Mouse (Mus musculus) fibroblast of lung, adult 2 months (primary cell): ENCODE measurements around the gene Pxn.
A peak's percentile ranks its signal among the peaks of the same experiment; 100 is the strongest.

Experiments
- DNase-seq: peaks from one replicate; pipeline ENCODE4 v3.0.0-alpha.2; 2011; ENCODE audit warnings: low read depth

The Pxn gene

DNA sequence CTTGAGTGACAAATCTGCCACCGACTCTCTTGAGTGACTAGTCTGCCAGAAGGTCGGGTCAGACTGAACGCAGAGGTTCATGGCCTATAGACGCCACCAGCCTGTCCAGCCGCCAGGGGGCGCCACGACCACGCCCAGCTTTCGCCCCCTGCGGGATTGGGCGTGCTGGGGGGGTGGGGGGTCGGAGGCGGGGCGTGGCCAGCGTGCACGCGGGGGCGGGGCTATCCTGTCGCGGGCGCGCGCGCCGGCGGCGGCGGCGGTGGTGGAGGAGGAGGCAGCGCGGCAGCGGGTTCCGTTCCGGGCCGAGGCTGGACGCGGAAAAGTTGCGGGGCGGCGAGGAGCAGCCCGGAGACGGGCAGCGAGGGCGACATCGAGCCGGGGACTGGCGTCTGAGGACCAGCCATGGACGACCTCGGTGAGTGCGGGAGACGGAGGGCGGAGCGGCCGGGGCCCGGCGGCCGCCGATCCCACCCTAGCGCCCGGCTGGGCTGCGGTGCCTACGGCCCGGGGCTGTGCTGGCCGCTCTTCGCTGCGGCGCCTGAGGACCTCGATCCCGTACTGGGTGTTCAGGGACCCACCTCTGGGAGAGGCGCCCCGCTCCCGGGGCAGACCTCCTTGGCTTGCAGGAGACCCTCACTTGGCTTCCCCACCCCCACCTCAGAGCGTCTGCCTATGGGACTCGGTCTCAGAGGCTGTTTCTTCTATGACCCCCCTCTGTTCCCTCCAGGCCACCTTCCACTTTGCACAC is at the start of gene Pxn:
TSS of gene Pxn (plus strand) at position 223 of the 748 bp plus-strand sequence.
- no peak for DNase-seq

DNA sequence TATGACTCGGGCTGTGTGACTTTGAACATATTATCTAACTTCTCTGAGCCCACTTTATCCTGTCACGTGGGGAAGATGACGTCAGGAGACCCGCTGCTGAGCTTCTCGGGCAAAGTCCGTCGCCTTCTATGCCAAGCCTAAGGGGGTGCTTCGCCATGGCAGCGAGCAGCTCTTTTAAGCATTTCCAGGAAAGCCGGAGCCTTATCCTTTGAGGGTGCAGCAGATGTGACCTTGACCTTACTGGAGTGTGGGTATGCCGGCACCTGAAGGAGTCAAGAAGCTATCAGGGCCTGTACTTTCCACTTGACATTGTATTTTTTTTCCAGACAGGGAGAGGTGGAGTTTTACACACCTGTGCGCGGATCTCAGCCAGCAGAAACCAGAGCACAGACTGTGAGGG is 47.6 kb upstream of the Pxn start:
- DNase-seq = no peak

DNA sequence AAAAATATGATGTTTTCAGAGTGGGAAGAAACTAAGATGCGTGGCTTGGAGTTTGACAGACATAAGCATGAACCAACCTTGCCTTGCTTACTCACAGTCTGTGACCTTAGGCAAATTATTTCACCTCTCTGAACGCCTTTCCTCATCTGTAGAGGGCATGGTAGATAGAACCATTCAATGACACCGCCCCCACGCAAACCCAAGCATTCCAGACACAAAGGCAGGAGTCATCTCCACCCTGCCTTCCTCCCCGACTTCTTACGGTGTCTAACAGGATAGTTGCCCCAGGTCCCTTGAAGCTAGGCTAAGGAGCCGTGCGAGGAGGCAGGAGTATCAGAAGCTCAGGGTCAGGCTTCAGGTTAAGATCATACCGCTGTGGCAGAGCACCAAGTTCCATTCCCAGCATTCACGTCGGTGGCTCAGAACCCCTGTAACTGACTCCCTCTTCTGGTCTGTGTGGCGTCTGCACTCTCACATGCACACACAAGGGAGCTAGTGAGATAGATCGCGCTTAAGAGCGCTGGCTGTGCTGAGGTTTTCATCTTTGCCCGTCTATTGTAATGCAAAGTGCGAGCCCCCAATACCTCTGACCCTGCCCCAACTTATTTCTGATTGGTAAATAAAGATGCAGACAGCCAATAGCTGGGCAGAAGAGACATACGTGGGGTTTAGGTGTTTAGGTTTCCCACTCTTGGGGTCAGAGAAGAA is 41.9 kb upstream of the Pxn start:
- DNase-seq = no peak

DNA sequence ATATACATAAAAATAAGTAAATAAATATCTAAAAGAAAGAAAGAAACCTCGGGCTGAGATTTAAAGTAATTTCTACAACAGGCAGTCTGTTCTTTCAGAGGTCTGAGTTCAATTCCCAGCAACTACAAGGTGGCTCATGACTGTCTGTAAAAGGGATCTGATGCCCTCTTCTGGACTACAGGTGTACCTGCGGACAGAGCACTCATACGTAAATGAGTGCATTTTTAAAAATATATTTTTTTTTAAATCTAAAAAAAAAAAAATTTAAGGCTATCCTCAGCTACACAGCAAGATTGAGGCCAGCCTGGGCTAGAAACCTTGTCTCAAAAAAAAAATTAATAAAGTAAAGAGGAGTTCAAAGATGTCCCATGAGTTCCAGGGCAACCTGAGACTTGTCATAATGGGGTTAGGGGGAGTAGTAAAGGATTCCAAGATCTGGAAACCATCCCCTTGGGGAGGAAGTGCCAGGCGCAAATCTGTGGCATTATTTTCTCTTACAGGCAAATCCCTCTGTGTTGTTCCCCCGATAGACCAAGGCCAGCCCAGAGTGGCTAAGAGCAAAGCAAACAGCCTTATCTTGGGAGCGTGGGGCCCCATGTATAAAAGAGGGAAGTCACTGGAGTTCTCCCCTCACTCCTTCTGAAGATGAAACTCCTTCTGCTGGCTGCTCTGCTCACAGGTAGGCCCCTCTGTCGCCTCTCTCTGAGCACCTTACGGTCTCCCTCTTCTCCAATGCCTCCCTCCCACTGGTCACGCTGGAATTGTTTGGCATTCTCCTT is 40.6 kb upstream of the Pxn start, which contains the start of gene Pla2g1b:
TSS of gene Pla2g1b (plus strand) at position 621 of the 779 bp plus-strand sequence.
- DNase-seq = no peak

DNA sequence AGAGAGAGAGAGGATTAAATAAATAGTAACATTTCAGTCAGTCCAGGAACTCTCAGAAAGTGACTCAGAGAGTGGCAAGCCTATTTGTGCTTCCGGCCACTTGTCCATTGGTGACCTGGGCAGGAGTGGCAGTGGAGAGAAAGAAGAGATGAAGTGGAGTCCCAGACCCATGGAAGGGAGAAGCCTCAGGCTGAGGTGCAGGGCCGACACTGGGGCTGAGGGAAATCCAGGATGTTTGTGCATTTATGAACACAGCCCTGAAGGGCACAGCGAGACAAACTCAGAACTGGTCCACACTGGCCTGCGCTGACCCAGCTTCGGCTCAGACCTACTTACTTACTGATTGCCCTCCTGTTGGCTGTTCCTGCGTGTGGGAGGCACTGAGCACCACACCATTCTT is 36.7 kb upstream of the Pxn start:
- no peak for DNase-seq

DNA sequence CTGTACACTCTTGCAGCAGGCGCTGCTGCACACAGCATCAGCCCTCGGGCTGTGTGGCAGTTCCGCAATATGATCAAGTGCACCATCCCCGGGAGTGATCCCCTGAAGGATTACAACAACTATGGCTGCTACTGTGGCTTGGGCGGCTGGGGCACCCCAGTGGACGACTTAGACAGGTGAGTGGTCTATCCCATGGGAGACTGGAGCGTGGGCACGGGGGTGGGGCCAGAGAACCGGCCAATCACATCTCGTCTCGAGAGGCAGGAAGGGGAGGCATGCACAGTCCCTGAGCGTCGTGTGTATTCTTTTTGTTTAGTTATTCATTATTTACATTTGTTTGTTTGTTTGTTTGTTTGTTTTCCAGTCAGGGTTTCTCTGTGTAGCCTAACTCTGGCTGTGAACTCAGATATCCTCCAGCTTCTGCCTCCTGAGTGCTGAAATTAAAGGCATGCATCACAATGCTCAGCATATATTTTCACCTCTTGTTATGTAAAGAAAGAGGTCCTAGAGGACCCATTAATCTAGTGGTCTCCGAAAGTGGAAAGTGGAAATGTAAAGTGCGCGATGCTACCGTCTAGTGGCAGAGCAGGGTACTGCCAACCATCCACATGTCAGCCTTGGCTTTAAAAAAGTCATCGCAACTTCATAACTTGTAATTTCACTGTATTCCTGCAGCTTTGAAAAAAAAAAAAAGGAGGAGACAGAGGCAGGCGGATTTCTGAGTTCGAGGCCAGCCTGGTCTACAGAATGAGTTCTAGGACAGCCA is 35.5 kb upstream of the Pxn start:
- DNase-seq = no peak

DNA sequence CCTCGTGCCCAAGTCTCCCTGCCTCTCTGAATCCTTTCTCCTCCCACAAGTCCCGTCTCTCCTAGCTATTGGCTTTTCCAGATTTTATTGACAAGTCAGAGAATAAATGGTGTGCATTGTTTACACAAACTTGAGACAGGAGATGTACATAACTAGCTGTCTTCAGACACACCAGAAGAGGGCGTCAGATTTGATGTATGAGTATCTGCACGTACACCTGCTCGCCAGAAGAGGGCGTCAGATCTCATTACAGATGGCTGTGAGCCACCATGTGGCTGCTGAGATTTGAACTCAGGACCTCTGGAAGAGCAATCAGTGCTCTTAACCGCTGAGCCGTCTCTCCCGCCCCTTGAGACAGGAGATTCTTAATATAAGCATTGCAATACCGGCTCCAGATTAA is 33.3 kb upstream of the Pxn start:
- DNase-seq = no peak

DNA sequence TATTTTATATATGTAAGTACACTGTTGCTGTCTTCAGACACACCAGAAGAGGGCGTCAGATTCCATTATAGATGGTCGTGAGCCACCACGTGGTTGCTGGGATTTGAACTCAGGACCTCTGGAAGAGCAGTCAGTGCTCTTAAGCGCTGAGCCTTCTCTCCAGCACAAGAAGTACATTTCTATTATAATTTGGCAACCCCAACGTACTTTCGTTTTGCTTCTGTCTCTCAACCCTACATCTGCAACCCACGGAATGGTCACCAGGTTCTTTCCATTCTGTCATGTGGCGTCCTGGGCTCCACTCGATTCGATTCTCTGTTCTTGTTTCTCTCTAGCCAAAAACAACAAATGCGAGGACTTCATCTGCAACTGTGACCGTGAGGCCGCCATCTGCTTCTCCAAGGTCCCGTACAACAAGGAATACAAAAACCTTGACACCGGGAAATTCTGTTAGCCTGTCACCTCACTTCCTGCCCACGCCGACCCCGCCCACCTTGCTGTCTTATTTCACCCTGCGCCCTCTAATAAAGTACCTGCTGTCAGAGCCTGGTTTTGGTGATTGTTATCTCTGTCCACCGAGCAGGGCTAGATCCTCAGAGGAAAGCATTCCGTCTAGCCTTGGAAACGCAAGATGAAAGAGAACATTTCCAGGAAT is 32.2 kb upstream of the Pxn start:
- no peak for DNase-seq

DNA sequence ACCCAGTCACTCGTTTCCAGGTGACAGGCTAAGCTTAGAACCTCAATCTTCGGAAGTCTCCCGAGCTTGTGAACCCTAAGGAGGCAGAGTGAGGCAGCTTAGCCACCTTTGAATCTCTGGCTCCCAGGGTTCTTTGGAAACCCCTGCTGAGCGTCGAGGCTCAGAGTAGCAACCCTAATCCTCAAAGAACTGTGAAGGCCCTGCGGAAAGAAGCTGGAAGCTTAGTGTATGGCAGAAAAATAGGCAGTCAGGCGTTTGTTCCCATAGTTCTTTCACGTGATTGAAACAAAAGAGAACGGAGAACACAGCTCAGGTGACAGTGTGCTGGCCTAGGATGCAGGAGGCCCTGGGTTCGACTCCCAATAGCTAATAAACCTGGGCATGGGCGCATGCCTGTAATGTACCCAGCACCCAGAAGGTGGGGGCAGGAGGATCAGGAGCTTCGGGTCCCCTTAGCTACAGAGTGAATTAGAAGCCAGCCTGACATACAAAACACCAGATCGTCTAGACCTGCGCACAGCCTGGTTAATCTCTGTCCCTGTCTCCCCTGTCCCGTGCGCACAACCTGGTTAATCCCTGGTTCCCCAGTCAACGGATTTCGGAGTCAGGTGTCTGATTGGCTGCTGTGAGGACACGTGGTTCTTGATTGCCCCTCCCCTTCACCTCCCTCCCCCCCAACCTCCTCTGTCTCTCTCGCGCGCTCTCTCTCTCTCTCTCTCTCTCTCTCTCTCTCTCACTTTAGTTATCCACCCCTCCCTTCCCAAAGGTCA is 31.0 kb upstream of the Pxn start:
- DNase-seq = no peak

DNA sequence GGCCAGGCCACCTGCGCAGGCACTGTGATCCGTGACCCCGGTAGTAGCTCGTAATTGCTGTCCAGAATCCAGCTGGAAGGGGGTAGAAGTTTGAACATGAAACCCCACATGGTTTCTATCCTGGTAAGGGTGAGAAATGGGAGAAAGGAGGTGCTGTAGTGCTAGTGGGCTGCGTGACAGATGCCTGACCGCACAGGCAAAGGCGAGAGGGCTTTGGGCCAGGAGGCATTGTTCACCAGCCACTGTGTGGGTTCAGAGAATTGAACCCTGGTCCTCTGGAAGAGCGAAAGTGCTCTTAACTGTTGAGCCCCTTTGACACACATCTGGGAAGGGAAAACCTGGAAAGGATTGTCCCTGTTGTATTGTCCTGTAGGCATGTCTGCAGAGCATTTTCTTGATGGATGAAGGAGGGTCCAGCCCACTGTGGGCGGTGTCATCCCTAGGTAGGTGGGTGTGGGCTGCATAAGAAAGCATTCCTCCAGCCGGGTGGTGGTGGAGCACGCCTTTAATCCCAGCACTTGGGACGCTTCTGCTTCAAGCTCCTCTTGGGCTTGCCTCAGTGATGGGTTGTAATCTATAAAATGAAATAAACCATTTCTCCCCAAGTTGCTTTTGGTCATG is 30.3 kb upstream of the Pxn start:
- DNase-seq = no peak

DNA sequence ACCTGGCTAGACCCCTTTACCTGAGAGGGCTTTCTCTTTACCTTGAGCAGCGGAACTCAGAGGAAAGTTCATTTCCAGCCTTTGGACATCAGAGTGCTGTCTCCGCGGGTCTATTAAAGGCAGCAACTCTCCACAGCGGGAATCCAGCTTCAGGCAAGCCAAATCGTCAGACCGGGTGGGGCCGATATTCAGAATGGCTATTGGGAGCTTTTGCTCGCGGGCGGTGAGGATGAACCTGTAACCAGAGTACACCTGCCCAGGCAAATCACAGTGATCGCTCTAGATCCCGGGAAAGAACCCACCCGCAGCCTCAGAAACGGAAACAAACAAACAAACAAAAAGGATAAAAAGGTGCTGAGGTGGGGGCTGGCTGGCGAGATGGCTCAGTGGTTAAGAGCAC is 26.9 kb upstream of the Pxn start:
- DNase-seq = no peak

DNA sequence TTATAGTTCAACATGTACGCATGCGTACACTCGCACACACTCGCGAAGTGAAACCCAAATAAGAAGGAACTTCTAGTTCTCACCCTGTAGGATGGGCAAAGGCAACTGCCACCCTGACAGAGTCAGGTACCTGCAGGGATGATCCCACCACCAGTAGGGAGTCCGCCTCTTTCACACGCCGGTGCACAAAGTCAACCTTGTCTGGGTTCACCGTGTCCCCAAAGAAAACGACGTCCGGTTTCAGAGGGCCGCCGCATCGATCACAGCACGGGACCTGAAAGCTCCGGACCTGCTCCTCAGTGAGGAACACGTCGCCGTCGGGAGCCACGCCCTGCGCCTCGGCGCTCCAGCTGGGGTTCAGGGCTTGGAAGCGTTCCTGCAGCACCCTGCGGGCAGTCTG is 26.4 kb upstream of the Pxn start:
- DNase-seq = no peak

DNA sequence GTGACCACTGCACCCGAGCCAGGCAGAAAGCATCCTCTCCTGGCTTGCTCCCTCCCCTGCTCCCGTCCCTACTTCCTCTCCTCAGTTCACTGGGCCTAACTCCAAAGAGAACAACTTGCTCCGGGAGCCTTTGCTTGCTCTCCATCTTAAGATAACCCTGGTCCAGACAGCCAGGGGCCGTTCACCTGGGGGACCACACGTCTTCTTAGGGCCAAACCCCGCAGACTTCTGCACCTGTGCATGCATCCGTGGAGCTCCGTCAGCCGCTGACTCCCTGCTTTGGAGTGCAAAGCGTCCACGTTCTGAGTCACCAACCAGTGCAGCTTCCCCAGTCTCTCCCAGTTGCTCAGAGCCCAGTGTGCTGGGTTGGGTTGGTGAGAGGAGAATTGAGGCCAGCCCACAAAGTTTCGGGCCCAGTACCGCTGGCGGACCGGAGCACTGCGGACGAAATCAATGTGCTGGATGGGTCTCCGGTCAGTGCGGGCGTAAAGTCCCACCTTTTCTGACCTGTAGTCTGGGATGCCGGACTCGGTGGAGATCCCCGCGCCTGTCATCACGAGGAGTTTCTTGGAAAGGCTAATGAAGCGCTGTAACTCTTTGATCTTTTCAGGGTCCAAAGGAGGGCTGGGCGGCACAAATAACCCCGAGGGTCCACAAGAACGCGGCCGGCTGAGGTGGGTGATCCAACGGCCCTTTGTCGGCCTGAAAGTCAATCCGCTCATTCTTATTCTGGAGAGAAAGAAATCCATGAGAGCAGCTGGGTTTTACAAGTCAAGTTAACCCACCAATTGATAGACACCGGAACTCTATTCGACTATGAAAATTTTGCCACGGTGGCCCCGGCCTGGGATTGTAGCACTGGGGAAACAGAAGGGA is 23.8 kb upstream of the Pxn start:
- DNase-seq = no peak

DNA sequence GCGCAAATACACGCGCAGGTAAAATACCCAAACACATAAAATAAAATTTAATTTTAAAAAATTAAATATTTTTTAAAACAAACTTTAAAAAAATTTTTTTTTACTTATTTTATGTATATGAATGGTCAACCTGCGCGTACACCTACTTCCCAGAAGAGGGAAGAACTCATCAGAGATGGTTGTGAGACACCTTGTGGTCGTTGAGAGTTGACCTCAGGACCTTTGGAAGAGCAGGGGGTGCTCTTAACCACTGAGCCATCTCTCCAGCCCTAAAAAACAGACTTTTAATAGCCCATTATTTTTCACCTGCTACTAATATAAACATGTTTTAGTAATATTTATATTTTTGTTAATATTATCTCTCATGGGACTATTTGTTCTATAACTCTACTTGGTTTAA is 23.1 kb upstream of the Pxn start:
- DNase-seq = no peak

DNA sequence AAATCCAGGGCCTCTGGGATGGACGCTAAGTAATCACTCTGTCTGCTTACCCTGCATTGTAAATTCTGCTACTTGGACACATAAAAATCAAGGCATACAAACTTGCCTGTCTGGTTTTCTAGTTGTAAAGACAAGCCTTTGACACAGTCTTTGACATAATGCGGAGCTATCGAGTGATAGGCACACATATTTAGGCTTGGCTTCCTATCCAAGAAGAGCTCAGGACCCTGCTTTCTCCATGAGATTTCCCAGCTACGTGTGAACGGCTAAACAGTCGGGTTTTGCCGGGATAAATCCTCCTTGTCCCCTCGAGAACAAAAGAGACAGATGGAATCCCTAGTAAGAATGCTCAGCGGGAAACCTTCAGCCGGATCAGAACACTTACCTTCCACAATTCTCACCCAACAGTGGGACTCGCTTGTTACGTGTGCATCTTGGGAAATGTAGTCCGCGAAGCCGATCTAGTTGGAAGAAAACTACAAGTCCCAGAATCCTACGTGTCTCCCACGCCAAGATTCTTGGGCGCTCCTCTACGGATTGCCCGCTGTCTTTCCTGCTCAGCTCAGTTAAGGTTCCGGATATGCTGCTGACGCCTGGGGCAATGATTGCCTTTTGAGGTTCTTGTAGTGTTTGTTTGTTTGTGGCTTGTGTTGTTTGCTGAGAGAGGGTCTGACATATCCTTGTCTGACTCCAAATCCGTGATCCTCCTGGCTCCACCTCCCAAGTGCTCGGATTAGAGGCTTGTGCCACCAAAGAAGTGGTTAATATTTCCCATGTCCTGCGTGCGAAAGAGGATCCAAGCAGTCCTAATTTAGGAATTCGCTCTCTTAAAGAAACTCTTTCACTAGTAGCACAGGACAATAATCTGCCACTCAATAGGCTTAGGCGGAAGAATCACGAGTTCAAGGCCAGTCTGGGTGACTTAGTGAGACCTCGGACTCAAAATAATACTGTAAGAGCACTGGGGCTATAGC is 22.2 kb upstream of the Pxn start, which contains the start of gene Sirt4:
TSS of gene Sirt4 (minus strand) at position 779 of the 974 bp plus-strand sequence.
- peak; percentile 90 for DNase-seq

DNA sequence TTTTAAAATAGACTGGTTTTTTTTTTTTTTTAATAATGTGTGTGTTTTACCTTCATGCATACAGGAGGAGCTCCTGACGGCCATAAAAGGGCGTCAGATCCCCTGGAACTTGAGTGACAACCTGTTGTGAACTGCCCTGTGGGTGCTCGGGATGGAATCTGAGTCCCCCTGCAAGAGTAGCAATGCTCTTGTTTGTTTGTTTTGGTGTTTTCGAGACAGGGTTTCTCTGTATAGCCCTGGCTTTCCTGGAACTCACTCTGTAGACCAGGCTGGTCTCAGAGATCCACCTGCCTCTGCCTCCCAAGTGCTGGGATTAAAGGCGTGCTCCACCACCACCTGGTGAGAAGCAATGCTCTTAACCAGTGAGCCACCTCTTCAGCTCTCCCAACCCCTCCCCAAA is 21.5 kb upstream of the Pxn start:
- no peak for DNase-seq

DNA sequence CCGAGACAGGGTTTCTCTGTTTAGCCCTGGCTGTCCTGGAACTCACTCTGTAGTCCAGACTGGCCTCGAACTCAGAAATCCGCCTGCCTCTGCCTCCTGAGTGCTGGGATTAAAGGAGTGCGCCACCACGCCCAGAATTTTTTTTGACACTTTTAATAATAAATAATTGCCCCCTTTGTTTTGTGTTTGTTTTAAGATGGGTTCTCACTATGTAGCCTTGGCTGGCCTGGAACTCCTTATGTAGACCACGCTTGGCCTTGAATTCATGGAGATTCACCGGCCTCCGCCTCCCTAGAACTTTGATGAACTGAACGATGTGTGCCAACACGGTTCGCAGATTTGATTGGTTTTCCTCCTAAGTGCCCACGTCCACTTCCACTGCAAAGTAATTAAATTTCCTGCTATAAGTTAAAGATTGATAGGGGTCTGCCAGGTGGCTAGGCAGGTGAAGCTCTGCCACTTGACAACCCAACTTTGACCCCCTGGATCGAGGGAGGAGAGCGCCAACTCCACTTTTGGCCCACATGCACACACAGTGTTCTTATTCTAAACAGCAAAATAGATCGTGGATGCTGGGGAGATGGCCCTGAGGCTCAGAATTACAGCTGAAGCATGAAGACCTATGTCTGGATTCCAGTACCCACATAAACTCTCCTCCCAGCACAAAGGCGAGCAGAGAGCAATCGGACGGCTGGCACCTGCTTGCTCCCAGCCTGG is 20.8 kb upstream of the Pxn start:
- DNase-seq = no peak
